Mouse (Mus musculus): ENCODE measurements at regions not wholly inside any gene's neighbourhood (a gene's known extent, or its start where the extent isn't known, plus 50 kb on each side); places are given as distances from the start of the nearest gene placed in this dataset.

GRCm38 (mm10) chr12:28380203-28380602 lies 172.0 kb downstream of the Dcdc2c start:
- H3K4me3 ChIP-seq: no peak overlapping the region
- no peak for TF ChIP-seq CTCF (IDR thresholded peaks at IDR 0.05)
- intact Hi-C loops (cut with DNase I): no loop called here
- no peak for DNase-seq
- H3K27ac ChIP-seq: no peak overlapping the region

- intact Hi-C loops (cut with DNase I): no loop called here
These were observed 174.2 kb downstream of the Dcdc2c start for GRCm38 (mm10) chr12:28377968-28378367.

GRCm38 (mm10) chr12:28377373-28377772 lies 174.8 kb downstream of the Dcdc2c start:
- intact Hi-C loops (cut with DNase I): no loop called here
- DNase-seq: no peak
- no peak for TF ChIP-seq CTCF (IDR thresholded peaks at IDR 0.05)
- H3K4me3 ChIP-seq: no peak overlapping the region
- H3K27ac ChIP-seq: no peak overlapping the region

More at GRCm38 (mm10) chr12:28377968-28378367, 174.2 kb downstream of the Dcdc2c start:
- no peak for DNase-seq
- no peak for TF ChIP-seq CTCF (IDR thresholded peaks at IDR 0.05)
- H3K27ac ChIP-seq: no peak overlapping the region
- H3K4me3 ChIP-seq: no peak overlapping the region

GRCm38 (mm10) chr12:28376770-28377169 lies 175.4 kb downstream of the Dcdc2c start:
- intact Hi-C loops (cut with DNase I): no loop called here
- TF ChIP-seq CTCF (IDR thresholded peaks at IDR 0.05): no peak
- DNase-seq: no peak
- Histone ChIP-seq H3K4me3 (no peak overlapping the region), H3K27ac (no peak overlapping the region)

- no peak for DNase-seq
- intact Hi-C loops (cut with DNase I): no loop called here
- Histone ChIP-seq H3K4me3 (no peak overlapping the region), H3K27ac (no peak overlapping the region)
- no peak for TF ChIP-seq CTCF (IDR thresholded peaks at IDR 0.05)
These were observed 186.9 kb downstream of the Dcdc2c start for GRCm38 (mm10) chr12:28365304-28365703.

- no peak for TF ChIP-seq CTCF (IDR thresholded peaks at IDR 0.05)
- intact Hi-C loops (cut with DNase I): no loop called here
- Histone ChIP-seq H3K4me3 (no peak overlapping the region), H3K27ac (no peak overlapping the region)
- DNase-seq: no peak
These were observed 193.4 kb downstream of the Dcdc2c start for GRCm38 (mm10) chr12:28358737-28359333.

- DNase-seq: no peak
- TF ChIP-seq CTCF (IDR thresholded peaks at IDR 0.05): no peak
These were observed 194.4 kb downstream of the Dcdc2c start for GRCm38 (mm10) chr12:28357764-28358163.

GRCm38 (mm10) chr12:28353140-28353539 lies 199.1 kb downstream of the Dcdc2c start:
- no peak for DNase-seq
- intact Hi-C loops (cut with DNase I): no loop called here
- Histone ChIP-seq H3K4me3 (no peak overlapping the region), H3K27ac (no peak overlapping the region)
- TF ChIP-seq CTCF (IDR thresholded peaks at IDR 0.05): no peak

More at GRCm38 (mm10) chr12:28357764-28358163, 194.4 kb downstream of the Dcdc2c start:
- intact Hi-C loops (cut with DNase I): no loop called here
- Histone ChIP-seq H3K4me3 (no peak overlapping the region), H3K27ac (no peak overlapping the region)

GRCm38 (mm10) chr12:28352571-28352970 lies 199.6 kb downstream of the Dcdc2c start:
- no peak for TF ChIP-seq CTCF (IDR thresholded peaks at IDR 0.05)
- H3K27ac ChIP-seq: no peak overlapping the region
- intact Hi-C loops (cut with DNase I): no loop called here

GRCm38 (mm10) chr12:28342735-28343134 lies 209.5 kb downstream of the Dcdc2c start:
- no peak for TF ChIP-seq CTCF (IDR thresholded peaks at IDR 0.05)
- Histone ChIP-seq H3K4me3 (no peak overlapping the region), H3K27ac (no peak overlapping the region)
- intact Hi-C loops (cut with DNase I): no loop called here
- DNase-seq: no peak

More at GRCm38 (mm10) chr12:28352571-28352970, 199.6 kb downstream of the Dcdc2c start:
- no peak overlapping the region for H3K4me3 ChIP-seq
- DNase-seq: no peak

- DNase-seq: no peak
- intact Hi-C loops (cut with DNase I): no loop called here
- no peak for TF ChIP-seq CTCF (IDR thresholded peaks at IDR 0.05)
- Histone ChIP-seq H3K27ac (no peak overlapping the region), H3K4me3 (no peak overlapping the region)
These were observed 219.6 kb downstream of the Dcdc2c start for GRCm38 (mm10) chr12:28332591-28332990.

- H3K27ac ChIP-seq: no peak overlapping the region
- no peak for DNase-seq
- no peak overlapping the region for H3K4me3 ChIP-seq
- TF ChIP-seq CTCF (IDR thresholded peaks at IDR 0.05): no peak
- intact Hi-C loops (cut with DNase I): no loop called here
These were observed 220.4 kb downstream of the Dcdc2c start for GRCm38 (mm10) chr12:28331843-28332242.

- no peak overlapping the region for H3K4me3 ChIP-seq
- no peak overlapping the region for H3K27ac ChIP-seq
- no peak for DNase-seq
- no peak for TF ChIP-seq CTCF (IDR thresholded peaks at IDR 0.05)
- intact Hi-C loops (cut with DNase I): no loop called here
These were observed 228.5 kb downstream of the Dcdc2c start for GRCm38 (mm10) chr12:28323659-28324058.

GRCm38 (mm10) chr12:28309226-28309625 lies 243.0 kb downstream of the Dcdc2c start:
- intact Hi-C loops (cut with DNase I): no loop called here

More at GRCm38 (mm10) chr12:28309226-28309625, 243.0 kb downstream of the Dcdc2c start:
- no peak for TF ChIP-seq CTCF (IDR thresholded peaks at IDR 0.05)
- Histone ChIP-seq H3K4me3 (no peak overlapping the region), H3K27ac (no peak overlapping the region)
- no peak for DNase-seq

Data from gastrocnemius, adult 2 months (tissue).